Mouse (Mus musculus) stomach, postnatal 0 days (tissue): ENCODE data around the gene Jag1. TPM values are rescaled to one million over a fixed set of nuclear protein-coding genes. Genes with fewer than 3 reads are reported as not detected.

Experiments
- ATAC-seq: fragments of 200-750 bp; cut with Nextera tagmentation; 2 replicates; pipeline ENCODE4 v1.8.0; 2017; ENCODE audit not compliant: low FRiP score, low TSS enrichment
- DNase-seq: peaks from one replicate; pipeline ENCODE4 v3.0.0-alpha.2; 2016; ENCODE audit warnings: low spot score
- H3K27ac ChIP-seq: fragments of 300-500 bp; sonication (generic); replicated peaks from 2 replicates; pipeline ENCODE4 v1.5.1; 2014; ENCODE audit warnings: mild to moderate bottlenecking, control low read depth
- H3K27me3 ChIP-seq: fragments of 300-500 bp; sonication (generic); 2 replicates; pipeline ENCODE4 v1.6.1; 2014; ENCODE audit warnings: low read length; ENCODE audit not compliant: control insufficient read depth, insufficient read depth
- H3K36me3 ChIP-seq: fragments of 300-500 bp; sonication (generic); 2 replicates; pipeline ENCODE4 v1.6.1; 2014; ENCODE audit warnings: low read length, mixed read lengths; ENCODE audit not compliant: control insufficient read depth, insufficient read depth
- H3K4me1 ChIP-seq: fragments of 300-500 bp; sonication (generic); replicated peaks from 2 replicates; pipeline ENCODE4 v1.6.1; 2014; ENCODE audit warnings: antibody characterized with exemption; ENCODE audit not compliant: control insufficient read depth, insufficient read depth
- H3K4me2 ChIP-seq: fragments of 300-500 bp; sonication (generic); replicated peaks from 2 replicates; pipeline ENCODE4 v1.6.1; 2014; ENCODE audit warnings: low read depth, mild to moderate bottlenecking, control low read depth, moderate library complexity
- H3K4me3 ChIP-seq: fragments of 300-500 bp; sonication (generic); 2 replicates; pipeline ENCODE4 v1.5.1; 2014; ENCODE audit warnings: low read depth, low read length, control low read depth
- H3K9ac ChIP-seq: fragments of 300-500 bp; sonication (generic); 2 replicates; pipeline ENCODE4 v1.6.1; 2014; ENCODE audit warnings: mild to moderate bottlenecking, low read length, control low read depth, mixed read lengths
- H3K9me3 ChIP-seq: fragments of 300-500 bp; sonication (generic); 2 replicates; pipeline ENCODE4 v1.6.1; 2016; ENCODE audit warnings: low read length; ENCODE audit not compliant: control insufficient read depth
- CTCF ChIP-seq: IDR thresholded peaks from 2 replicates; pipeline ENCODE4 v1.5.1; 2016; ENCODE audit warnings: antibody characterized with exemption, low read depth, mild to moderate bottlenecking, moderate library complexity
- EP300 ChIP-seq: optimal IDR thresholded peaks from 2 replicates; pipeline ENCODE3; 2016; ENCODE audit warnings: antibody characterized with exemption
- WGBS: fragments of 180-500 bp; shearing (Covaris S2); extraction: QIAGEN DNeasy Blood & Tissue Kit; methylation state at CpG from one replicate; pipeline ENCODE4 v1.1.7; 2014; 5-methylcytosine and 5-hydroxymethylcytosine counted together
- polyA plus RNA-seq: library from polyadenylated mRNA; unstranded; fragments of >200 nt; fragmentation: Nextera tagmentation; extraction: Ambion mirVana; gene quantifications from 2 replicates; pipeline ENCODE4 v1.2.1, GENCODE M21; 2015

Gene Jag1
- polyA plus RNA-seq, result 8.2 and 8.8 TPM in 2 replicates

DNA sequence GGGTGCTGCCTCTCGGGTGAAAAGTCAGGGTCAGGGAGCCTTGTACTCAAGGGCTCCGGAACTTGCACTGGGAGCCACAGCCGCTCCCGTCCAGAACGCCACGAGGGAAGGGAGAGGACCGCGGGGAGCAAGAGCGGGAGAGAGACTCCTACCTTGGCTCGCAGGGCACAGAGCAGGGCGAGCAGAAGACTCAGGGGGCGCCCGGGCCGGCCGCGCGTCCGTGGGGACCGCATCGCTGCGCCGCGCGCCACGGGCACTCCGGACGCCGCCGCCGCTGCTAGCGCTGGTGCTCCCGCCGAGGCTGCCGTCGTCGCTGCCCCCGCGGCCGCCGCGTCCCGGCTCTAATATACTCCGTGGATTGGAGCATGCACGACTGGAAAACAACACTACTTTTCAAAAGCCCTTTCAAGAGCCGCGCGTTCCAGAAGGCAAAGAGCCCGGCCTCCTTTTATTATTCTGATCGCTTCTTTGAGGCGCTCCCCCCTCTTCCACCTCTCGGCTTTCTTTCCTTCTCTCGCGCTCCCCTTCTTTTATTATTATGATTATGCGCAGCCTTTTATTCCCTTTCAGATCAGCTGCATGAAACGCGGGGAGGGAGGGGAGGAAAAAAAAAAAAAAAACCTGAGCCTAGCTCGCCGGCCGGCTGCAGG is at the start of gene Jag1:
Gene Jag1 (minus strand): TSS at position 620 of the 650 bp plus-strand sequence.
- Histone ChIP-seq H3K9ac (peak within 1 kb of the TSS; percentile 93), H3K27ac (peak within 1 kb of the TSS; percentile 99), H3K4me3 (peak within 1 kb of the TSS; percentile 81), H3K4me1 (no peaks in the 10 kb centered on the region), H3K36me3 (no peaks in the 10 kb centered on the region), H3K9me3 (no peaks in the 10 kb centered on the region), H3K27me3 (no peaks in the 10 kb centered on the region), H3K4me2 (peak within 1 kb of the TSS; percentile 94)
- no peak for TF ChIP-seq EP300
- no peak for TF ChIP-seq CTCF
- ATAC-seq, result no peak
- peak; percentile 58 for DNase-seq
- WGBS, result under 1% methylated on average over 59 of the region's 59 CpGs

DNA sequence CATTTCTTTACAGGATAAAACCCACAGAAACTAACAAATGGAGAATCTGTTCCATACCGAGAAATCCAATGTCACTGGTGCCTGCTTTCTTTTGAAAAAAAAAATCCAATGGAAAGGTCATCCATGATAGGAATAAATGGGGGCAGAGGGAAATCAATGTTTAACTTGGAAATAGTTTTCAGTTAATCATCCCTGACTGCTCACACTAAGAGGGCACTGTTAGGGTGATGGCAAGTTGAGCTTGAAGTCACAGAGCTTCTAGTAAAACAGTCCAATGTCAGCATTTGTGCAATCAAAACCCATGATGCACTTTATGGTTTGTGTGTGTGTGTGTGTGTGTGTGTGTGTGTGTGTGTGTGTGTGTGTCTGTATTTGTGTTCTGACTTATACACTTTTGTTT is 39.6 kb upstream of the Jag1 start:
- ATAC-seq (no peak), DNase-seq (no peak)
- no peaks in the 10 kb centered on the region for H3K9me3 ChIP-seq
- H3K4me3 ChIP-seq, result no peak overlapping the region
- H3K27me3 ChIP-seq, result no peaks in the 10 kb centered on the region
- WGBS, result 33% methylated on average over 1 of the region's 1 CpGs
- TF ChIP-seq EP300 (no peak), CTCF (no peak)
- no peak overlapping the region for H3K27ac ChIP-seq
- no peak overlapping the region for H3K4me2 ChIP-seq
- H3K9ac ChIP-seq, result no peak overlapping the region
- no peaks in the 10 kb centered on the region for H3K4me1 ChIP-seq
- no peaks in the 10 kb centered on the region for H3K36me3 ChIP-seq

DNA sequence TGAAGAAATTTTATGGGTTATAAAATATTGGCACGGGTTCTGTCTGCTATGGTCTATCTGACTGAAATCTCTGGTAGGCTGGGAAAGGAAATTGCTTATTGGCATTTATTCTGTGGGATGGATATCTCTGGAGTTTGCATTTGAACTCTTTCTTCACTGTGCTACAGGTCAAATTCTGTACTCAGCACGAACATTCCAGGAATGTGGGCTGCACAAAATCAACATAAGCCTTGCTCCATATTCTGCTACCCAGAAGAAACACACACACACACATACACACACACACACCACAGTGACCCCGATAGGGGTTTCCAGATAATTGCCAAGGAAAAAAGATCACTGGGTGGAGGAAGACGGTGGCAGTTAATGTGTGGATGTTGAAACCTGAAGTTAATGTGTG is 37.4 kb upstream of the Jag1 start:
- TF ChIP-seq CTCF (no peak), EP300 (no peak)
- H3K36me3 ChIP-seq, result no peaks in the 10 kb centered on the region
- no peaks in the 10 kb centered on the region for H3K4me1 ChIP-seq
- no peak overlapping the region for H3K9ac ChIP-seq
- no peak overlapping the region for H3K27ac ChIP-seq
- H3K27me3 ChIP-seq, result no peaks in the 10 kb centered on the region
- 29% methylated on average over 4 of the region's 4 CpGs for WGBS
- no peaks in the 10 kb centered on the region for H3K9me3 ChIP-seq
- no peak overlapping the region for H3K4me2 ChIP-seq
- no peak overlapping the region for H3K4me3 ChIP-seq
- peak; percentile 74 for ATAC-seq
- DNase-seq, result peak; percentile 20

DNA sequence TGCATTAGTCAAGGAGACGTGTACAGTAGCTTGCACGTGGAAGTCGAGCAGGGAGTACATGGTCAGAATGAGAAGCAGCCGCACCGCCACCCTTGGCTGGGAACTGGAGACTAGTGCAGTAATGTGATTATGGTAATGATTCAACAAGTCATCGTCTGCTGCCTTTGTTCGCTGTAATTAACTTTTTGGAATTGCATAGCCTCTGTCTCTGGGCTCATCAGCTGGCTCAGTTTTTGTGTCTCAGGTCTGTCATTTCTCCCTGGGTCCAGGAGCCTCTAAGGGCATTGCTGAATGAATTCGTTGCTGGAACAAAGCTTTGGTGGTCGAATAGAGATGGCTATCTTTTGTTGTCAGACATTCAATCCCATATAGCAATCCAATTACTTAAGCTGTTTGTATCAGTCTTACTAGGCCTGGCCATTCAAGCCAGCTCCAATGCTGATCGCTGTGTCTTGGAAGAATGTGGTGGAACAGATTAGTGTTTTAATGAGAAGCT is 36.8 kb upstream of the Jag1 start:
- TF ChIP-seq EP300 (no peak), CTCF (no peak)
- Histone ChIP-seq H3K4me2 (no peak overlapping the region), H3K27ac (no peak overlapping the region), H3K9me3 (no peaks in the 10 kb centered on the region), H3K9ac (no peak overlapping the region), H3K4me3 (no peak overlapping the region), H3K36me3 (no peaks in the 10 kb centered on the region), H3K27me3 (no peaks in the 10 kb centered on the region), H3K4me1 (no peaks in the 10 kb centered on the region)
- ATAC-seq (no peak), DNase-seq (no peak)
- 82% methylated on average over 10 of the region's 10 CpGs for WGBS

DNA sequence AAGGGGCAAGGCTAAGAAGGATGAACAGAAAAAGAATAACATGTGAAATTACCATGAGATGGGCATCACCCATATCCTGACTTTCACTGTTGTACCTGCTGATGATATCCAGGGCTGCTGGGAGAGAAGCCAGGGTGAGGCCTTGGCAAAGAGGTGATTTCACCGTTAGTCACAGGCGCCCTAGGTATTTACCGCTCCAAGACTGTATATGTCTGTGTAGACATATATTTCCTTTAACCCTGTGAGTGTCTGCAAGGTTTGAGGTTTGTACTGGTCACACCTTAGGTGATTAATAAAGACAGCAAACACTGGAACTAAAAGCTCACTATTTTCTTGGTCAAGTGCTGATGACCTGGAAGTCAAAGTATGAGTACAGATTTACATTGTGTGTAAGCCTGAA is 34.5 kb upstream of the Jag1 start:
- Histone ChIP-seq H3K27me3 (no peaks in the 10 kb centered on the region), H3K27ac (no peak overlapping the region), H3K36me3 (no peaks in the 10 kb centered on the region), H3K4me1 (no peaks in the 10 kb centered on the region), H3K4me3 (no peak overlapping the region), H3K4me2 (no peak overlapping the region), H3K9ac (no peak overlapping the region), H3K9me3 (no peaks in the 10 kb centered on the region)
- TF ChIP-seq EP300 (no peak), CTCF (no peak)
- peak; percentile 90 for ATAC-seq
- DNase-seq, result peak; percentile 19
- WGBS, result 54% methylated on average over 3 of the region's 3 CpGs

DNA sequence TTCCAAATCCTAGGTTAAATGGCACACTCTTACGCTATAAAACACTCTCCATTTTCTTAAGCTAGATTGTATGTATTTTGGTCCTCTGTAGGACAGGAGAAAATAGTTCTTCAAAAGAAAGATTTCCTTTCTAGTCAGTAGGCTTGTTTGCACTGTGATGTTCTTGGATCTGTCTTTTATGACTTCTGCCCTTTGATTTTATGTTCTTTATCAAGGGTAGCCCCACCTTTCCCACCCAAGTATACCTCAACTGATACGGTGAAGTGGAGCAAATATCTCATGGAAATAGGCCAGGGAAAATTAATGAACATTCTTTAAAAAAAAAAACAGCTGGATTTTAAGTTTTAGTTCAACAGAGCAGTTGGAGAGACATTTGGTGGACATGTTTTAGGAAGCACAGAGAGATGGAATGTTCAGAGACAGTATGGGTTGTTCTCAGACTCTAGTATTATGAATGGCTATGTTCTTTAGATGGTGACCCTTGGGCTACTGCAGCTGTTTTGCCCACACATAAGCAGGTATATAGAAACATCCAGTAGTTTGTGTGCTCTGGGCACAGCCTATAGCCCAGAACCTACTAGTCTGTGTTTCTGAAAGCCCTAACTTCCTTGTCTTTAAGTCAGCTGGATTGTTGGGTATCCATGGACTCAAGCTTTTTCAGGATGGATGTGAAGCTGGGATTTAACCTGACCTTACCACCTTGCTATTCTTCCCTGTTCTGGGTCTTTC is 30.7 kb upstream of the Jag1 start:
- TF ChIP-seq EP300, result no peak
- TF ChIP-seq CTCF, result no peak
- Histone ChIP-seq H3K36me3 (no peaks in the 10 kb centered on the region), H3K4me1 (no peaks in the 10 kb centered on the region), H3K4me3 (no peak overlapping the region), H3K27ac (no peak overlapping the region), H3K9me3 (no peaks in the 10 kb centered on the region), H3K4me2 (no peak overlapping the region), H3K9ac (no peak overlapping the region), H3K27me3 (no peaks in the 10 kb centered on the region)
- WGBS, result 70% methylated on average over 2 of the region's 2 CpGs
- ATAC-seq (no peak), DNase-seq (no peak)
